Mouse (Mus musculus) spleen, adult 12 weeks (tissue): ENCODE measurements at regions not wholly inside any gene's neighbourhood (a gene's known extent, or its start where the extent isn't known, plus 50 kb on each side); places are given as distances from the start of the nearest gene placed in this dataset.
"Not testable (repeated sequence)": the region's sequence is repeated elsewhere in the genome, so short reads cannot be mapped to it uniquely, and the experiment has no call there.

Experiments
- DNase-seq: peaks from one replicate; pipeline ENCODE4 v3.0.0; 2022; ENCODE audit warnings: low spot score

DNA sequence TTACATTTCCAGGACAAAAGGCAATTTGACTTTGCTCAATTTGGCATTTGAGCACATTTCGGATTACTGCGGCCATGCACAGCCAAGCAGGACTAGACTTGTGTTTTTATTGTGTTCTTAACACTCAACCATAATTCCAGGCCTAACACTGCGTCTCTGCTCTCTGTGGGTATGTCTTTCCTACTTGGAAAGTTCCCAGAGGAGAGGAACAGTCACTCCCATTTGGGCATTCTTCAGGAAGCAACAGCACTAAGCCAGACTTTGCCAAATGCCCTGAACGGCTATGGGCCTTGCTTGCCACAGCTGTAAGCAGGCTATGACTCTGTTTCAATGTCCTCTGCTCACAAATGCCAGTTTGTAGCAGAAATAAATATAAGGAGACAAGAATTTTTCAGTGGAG, 56.5 kb upstream of the Pdk3 start:
- DNase-seq, result no peak

DNA sequence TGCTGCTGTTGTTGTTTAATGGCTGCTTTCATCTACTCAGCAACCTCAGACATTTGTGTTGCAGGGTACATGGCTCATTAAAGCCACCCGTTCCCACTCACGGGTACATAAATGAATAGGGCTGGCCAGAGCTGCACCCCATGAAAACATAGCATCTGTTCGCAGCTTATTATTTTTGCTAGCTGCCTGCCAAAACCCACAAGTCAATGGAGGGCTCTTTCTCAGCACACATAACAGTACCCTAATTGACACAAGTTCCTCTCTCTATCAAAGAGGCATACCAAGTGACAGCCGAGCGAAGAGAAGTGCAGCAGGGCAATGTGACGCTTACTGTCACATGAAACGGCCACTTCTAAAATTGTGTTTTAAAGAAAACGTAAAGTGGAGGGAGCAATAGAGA, 57.0 kb upstream of the Pdk3 start:
- DNase-seq, result no peak

DNA sequence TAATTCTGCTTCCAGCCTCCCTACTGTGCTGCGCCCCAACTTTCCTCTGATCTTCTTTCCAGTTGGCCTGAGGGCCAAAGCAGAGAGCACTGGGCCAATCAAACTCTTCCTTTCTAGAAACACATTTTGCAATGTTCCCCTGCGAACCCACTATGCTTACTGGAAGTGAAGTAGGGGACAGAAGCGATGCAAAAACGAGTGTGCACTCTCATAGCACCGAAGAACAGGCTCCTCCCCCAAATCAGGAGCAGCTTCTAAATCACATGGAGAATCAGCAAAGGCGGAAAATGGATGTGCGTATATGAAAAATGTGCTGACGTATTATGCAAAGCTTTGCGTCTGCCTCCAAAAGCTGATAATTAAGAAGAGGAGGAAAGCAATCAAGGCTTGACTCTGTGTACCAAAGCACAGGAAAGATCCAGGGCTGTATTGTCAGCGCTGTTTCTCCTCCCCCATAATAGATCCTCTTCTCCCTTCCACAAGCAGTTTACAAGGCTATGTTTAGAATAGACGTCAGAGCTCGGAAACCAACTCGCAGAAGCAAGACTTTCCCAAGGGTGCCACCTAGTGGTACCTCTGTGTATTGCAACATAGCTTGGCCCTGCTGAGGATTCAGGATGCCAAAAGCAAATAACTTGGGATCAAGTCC, 57.5 kb upstream of the Pdk3 start:
- peak; percentile 55 for DNase-seq

DNA sequence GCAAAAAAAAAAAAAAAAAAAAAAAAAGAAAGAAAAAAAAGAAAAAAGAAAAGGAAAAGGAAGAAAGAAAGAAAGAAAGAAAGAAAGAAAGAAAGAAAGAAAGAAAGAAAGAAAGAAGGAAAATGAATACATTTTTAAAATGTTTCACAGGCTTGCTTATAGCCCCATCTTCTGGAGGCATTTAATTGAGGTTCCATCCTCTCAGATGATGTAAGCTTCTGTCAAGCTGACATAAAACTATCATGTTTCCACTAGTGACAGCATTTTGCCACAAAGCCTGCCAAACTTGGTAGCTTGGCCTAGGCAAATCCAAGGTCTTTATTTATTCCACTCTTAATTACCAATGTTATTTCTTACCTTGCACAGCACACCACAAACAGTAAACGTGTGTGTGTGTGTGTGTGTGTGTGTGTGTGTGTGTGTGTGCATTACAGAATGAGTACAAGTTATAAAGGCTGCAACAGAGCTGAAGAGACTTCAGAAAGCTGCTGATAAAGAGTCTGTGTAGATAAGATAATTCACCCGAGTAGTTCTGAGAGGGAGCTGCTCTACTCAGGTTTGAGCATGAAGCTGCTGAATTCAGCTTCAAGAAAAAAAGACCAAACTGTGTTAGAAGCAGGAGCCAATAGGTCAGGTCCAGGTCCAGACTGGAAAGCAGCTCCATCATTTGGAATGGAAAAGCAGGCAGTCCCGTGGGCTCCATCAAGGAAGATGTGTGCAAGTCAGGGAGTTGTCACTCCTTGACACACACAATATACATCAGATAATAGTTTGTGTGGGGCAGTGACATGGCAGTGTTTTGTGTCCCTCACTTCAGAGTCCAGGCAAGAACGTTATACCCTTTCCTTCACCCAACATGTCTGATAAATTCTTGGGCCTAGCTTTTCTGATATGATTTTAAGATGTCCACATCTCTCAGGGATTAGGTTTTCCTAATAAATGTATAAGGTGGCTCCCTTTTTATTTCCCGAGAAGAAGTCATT, 65.1 kb upstream of the Pdk3 start:
- no peak for DNase-seq

DNA sequence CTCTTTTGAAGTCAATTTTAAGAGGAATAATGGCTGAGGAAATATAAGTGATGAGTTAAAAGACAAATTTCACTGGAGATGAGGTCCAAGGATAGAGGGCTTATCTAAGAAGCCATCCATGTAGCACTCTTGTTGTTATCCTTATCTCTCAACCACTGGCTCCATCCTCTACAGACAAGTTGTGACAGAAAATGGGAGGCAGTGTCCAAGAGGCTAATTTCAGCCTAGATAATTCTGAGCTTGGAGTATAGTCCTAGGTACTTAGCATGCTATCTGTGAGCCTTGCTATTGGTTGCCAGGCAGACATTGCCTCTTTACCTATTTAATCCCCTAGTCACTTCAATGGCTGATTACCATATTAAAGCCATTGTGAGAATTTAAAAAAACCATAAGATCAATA, 65.2 kb upstream of the AU015836 start:
- no peak for DNase-seq

DNA sequence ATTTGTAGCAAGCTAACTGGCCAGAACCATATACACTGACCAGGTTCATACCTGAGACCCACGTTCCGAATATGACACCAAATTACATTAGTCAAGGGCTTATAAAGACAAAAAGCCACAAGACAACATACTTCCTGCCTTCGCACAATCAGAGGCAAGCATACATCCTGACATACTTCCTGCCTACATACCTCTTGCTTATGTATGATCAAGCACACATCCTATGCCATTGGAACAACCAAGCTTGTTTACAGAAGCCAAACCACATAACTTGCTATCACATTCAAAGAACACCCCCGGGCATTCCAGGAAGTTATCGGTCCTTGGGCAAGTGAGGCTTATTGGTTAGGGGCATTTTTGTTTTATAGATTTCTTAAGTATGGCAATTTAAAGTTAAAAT, 62.9 kb upstream of the AU015836 start:
- no peak for DNase-seq

DNA sequence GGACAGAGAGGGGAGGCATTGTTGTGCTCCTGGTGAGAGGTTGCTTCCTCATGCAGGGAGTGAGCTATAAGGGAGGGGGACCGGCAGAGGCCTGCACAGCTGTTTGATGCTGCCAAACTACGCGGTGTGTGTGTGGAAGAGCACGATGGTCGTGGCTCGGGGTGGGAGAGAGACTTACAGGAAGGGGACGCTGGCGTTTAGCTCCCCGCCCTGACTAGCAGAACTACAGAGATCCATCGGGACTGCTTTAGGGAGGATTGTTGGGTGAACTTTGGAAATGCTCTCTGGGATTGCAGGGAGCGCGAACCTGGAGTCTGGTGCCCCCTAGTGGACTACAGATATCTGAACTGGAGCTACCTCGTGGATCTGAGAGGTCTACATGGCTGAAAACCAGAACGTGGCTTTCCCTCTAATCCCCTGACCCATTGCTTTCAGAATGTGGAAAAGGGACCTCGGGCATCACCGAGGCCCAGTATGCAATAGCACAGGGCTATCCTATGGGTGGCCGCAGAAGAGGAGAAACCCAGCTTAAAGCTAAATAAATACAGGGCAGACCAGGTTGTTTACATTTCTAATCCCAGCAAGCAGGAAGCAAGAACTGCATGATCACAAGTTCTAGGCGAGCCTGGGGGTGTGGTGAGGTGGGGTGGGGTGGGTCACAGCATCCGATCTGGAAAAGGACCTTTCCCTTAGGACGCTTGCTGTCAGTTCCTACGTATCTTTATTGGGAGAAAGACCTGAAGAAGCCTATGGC, 57.2 kb upstream of the AU015836 start:
- no peak for DNase-seq

DNA sequence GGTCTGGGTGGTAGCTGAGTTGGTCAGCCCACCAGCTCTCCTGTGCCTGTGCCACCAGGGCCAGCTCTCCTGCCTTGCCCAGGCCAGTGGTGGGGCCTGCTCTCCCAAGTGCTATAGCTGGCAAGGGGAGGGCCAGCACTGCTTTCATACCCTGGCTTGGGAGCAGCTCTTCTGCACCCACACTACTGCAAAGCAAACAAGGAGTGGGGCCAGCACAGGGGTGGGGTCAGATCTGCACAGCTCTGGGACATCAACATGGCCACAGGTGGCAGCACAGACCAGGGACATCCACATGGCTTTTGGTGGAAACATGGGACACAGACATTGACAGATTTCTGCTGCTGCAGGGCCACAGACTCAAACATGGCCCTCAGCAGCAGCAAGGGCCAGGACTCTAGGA, 52.9 kb upstream of the AU015836 start:
- DNase-seq, result no peak

DNA sequence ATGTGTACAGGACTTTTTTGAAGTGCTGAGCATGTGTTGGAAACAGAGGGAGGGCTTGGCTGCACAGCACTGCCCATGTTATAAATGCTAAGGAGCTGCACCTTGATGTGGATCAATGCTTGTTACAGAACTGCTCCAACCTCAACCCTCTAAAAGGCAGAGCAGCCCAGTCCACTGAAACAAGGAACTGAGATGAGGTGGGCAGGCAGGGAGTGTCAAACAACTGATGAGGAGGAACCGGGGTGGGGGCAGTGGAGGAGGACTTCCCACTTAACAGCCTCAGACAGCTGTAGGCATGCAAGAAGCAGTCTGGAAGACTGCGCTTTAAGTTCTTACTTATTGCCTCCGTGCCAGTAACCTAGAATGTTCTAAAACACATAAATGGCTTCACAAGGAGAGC, 51.1 kb upstream of the AU015836 start:
- DNase-seq, result not testable (repeated sequence)
